Mouse (Mus musculus) cortical plate, adult 2 months (tissue): ENCODE results near the gene Ptprd.

Source experiments
- CTCF ChIP-seq: fragments of 200-500 bp; IDR thresholded peaks from 2 replicates; pipeline ENCODE4 v1.5.1; 2011; ENCODE audit warnings: mild to moderate bottlenecking, control low read depth, low read length; ENCODE audit not compliant: insufficient read depth; ENCODE audit errors: extremely low read depth
- POLR2A ChIP-seq: fragments of 200-500 bp; IDR thresholded peaks from 2 replicates; pipeline ENCODE4 v1.6.1; 2011; ENCODE audit warnings: mild to moderate bottlenecking, low read length, control low read depth; ENCODE audit not compliant: insufficient read depth; ENCODE audit errors: extremely low read depth

DNA sequence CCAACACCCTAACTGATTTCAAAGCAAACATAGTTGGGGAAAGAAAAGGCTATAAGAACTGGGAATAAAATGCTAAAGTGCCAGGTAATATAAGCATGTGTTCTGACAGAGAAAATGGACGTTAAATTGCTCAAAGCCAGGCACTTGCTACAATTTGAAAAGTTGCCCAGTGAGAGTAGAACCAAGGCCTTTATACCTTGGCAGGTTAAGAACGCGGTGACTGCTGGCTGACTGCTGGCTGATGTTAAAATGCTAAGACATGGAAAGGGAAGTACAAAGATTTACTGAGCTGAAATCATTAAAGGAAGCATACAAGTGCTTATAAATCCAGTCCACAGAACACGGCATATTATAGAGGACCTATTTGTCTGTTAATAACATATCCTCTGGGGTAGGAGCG, 1796.1 kb downstream of the Ptprd start:
- TF ChIP-seq POLR2A: no peak
- no peak for TF ChIP-seq CTCF
